Mouse (Mus musculus): Measurements from ENCODE around the gene Cep104. TPM values are rescaled to one million over a fixed set of nuclear protein-coding genes. Genes with fewer than 3 reads are reported as not detected.

Cep104 gene
- polyA plus RNA-seq, 2 experiments = 3.9 to 5.1 TPM

DNA sequence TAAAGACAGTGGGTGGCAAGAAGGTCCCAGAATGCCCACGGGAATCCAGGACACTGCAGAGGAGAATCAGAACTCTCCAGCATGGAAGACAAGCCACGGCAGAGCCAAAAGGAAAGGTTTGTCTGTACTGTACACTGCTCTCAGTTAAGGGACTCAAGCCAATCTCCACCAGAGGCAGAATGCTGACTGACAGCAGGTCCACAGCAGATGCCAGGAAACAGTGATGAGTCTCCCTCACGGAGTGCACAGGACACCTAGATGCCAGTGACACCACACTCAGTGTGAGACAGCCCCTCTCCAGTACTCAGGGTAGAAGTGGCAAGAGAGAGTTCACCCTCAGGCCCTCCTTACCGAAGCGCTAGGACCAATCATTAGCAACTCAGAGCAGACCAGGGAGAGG lies 8.3 kb upstream of the Cep104 start:
- H3K4me3 ChIP-seq (ENCODE audit: insufficient read depth in 1 of 2, low read depth in 2 of 2, low read length in 2 of 2) = no peak overlapping the region
- no peak overlapping the region for H3K9ac ChIP-seq (replicated peaks)
- ATAC-seq (ENCODE audit: insufficient read depth) (no peak), DNase-seq (ENCODE audit: low read depth in 3 of 3, low spot score in 3 of 3) (no peak)
- TF ChIP-seq EP300 (IDR thresholded peaks at IDR 0.05; ENCODE audit: low read depth) = no peak
- no peak for TF ChIP-seq CTCF (IDR thresholded peaks at IDR 0.05; ENCODE audit: low read depth)
- H3K4me1 ChIP-seq (replicated peaks; ENCODE audit: control insufficient read depth in 2 of 2, insufficient read depth in 2 of 2, low read length in 1 of 2) = no peaks in the 10 kb centered on the region
- no peaks in the 10 kb centered on the region for H3K27me3 ChIP-seq (ENCODE audit: control insufficient read depth, insufficient read depth, low read length)
- WGBS (ENCODE audit: insufficient replicate concordance) = 75% methylated on average over 5 of the region's 5 CpGs
- H3K27ac ChIP-seq = no peak overlapping the region
- H3K36me3 ChIP-seq (replicated peaks; ENCODE audit: control insufficient read depth, insufficient read depth, low read depth) = peaks cover 10% of the 10 kb centered on the region
- H3K9me3 ChIP-seq (ENCODE audit: control insufficient read depth, low read length) = no peaks in the 10 kb centered on the region
- H3K4me2 ChIP-seq (ENCODE audit: low read depth) = no peak overlapping the region

DNA sequence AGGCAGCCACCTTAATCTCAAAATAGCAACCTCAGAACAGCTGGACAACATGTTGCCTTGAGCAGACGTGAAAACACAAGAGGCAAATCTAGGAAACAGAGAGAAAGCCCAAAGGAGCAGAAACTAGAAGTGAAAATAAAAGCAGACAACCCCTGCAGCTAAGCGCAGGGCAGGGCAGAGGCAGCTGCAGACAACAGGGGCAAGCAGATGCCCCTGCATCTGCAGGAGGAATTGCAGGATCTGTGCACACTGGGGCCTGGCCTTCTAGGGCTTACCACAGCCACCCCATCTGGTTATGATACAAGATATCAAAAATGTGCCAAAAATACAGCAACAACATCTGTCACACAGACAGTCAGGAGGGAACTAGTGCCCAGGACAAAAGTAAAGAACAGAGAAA lies 7.4 kb upstream of the Cep104 start:
- no peaks in the 10 kb centered on the region for H3K27me3 ChIP-seq (ENCODE audit: control insufficient read depth, insufficient read depth, low read length)
- ATAC-seq (ENCODE audit: insufficient read depth) = no peak
- H3K4me3 ChIP-seq (ENCODE audit: insufficient read depth in 1 of 2, low read depth in 2 of 2, low read length in 2 of 2) = no peak overlapping the region
- no peak overlapping the region for H3K4me2 ChIP-seq (ENCODE audit: low read depth)
- 73% methylated on average over 2 of the region's 2 CpGs for WGBS (ENCODE audit: insufficient replicate concordance)
- DNase-seq (ENCODE audit: low read depth in 3 of 3, low spot score in 3 of 3) = no peak
- H3K9me3 ChIP-seq (ENCODE audit: control insufficient read depth, low read length) = no peaks in the 10 kb centered on the region
- H3K9ac ChIP-seq (replicated peaks) = no peak overlapping the region
- H3K4me1 ChIP-seq (replicated peaks; ENCODE audit: control insufficient read depth in 2 of 2, insufficient read depth in 2 of 2, low read length in 1 of 2) = no peaks in the 10 kb centered on the region
- no peak overlapping the region for H3K27ac ChIP-seq
- TF ChIP-seq CTCF (IDR thresholded peaks at IDR 0.05; ENCODE audit: low read depth) = no peak
- no peak for TF ChIP-seq EP300 (IDR thresholded peaks at IDR 0.05; ENCODE audit: low read depth)
- peaks cover 2% of the 10 kb centered on the region; the same call in 1 of the 2 replicates for H3K36me3 ChIP-seq (replicated peaks; ENCODE audit: control insufficient read depth, insufficient read depth, low read depth)

- DNase-seq (ENCODE audit: low read depth in 3 of 3, low spot score in 3 of 3) = no peak
- no peak for ATAC-seq (ENCODE audit: insufficient read depth)
- H3K27me3 ChIP-seq (ENCODE audit: control insufficient read depth, insufficient read depth, low read length) = no peaks in the 10 kb centered on the region
- no peak overlapping the region for H3K4me2 ChIP-seq (ENCODE audit: low read depth)
- H3K27ac ChIP-seq = no peak overlapping the region
- WGBS (ENCODE audit: insufficient replicate concordance) = 67% methylated on average over 2 of the region's 2 CpGs
- H3K4me1 ChIP-seq (replicated peaks; ENCODE audit: control insufficient read depth in 2 of 2, insufficient read depth in 2 of 2, low read length in 1 of 2) = no peaks in the 10 kb centered on the region; a peak in 1 of 4 replicates
- no peak overlapping the region for H3K4me3 ChIP-seq (ENCODE audit: insufficient read depth in 1 of 2, low read depth in 2 of 2, low read length in 2 of 2)
- H3K9me3 ChIP-seq (ENCODE audit: control insufficient read depth, low read length) = no peaks in the 10 kb centered on the region
- no peak overlapping the region for H3K9ac ChIP-seq (replicated peaks)
- peaks cover 2% of the 10 kb centered on the region; the same call in 1 of the 2 replicates for H3K36me3 ChIP-seq (replicated peaks; ENCODE audit: control insufficient read depth, insufficient read depth, low read depth)
- TF ChIP-seq CTCF (IDR thresholded peaks at IDR 0.05; ENCODE audit: low read depth) (peak; percentile 19; the same call in 1 of the 2 replicates), EP300 (IDR thresholded peaks at IDR 0.05; ENCODE audit: low read depth) (no peak)
These were observed 6.9 kb upstream of the Cep104 start for GRCm38 (mm10) chr4:153968063-153968462.

GRCm38 (mm10) chr4:153975292-153975662 lies 283 bp downstream of the Cep104 start:
- Histone ChIP-seq H3K4me1 (replicated peaks; ENCODE audit: control insufficient read depth in 2 of 2, insufficient read depth in 2 of 2, low read length in 1 of 2) (peaks cover 14 to 17% of the 10 kb centered on the region in 2 experiments), H3K36me3 (replicated peaks; ENCODE audit: control insufficient read depth, insufficient read depth, low read depth) (peaks cover 2% of the 10 kb centered on the region; the same call in 1 of the 2 replicates), H3K27me3 (ENCODE audit: control insufficient read depth, insufficient read depth, low read length) (no peaks in the 10 kb centered on the region), H3K4me3 (ENCODE audit: insufficient read depth in 1 of 2, low read depth in 2 of 2, low read length in 2 of 2) (peak overlapping the region; percentile 84 to 97), H3K27ac (peak overlapping the region; percentile 37), H3K9ac (replicated peaks) (peak overlapping the region; percentile 89), H3K4me2 (ENCODE audit: low read depth) (peak overlapping the region; percentile 97), H3K9me3 (ENCODE audit: control insufficient read depth, low read length) (no peaks in the 10 kb centered on the region)
- ATAC-seq (ENCODE audit: insufficient read depth) (peak; percentile 77), DNase-seq (ENCODE audit: low read depth in 3 of 3, low spot score in 3 of 3) (peak in 1 of 3 experiments; percentile 22)
- TF ChIP-seq EP300 (IDR thresholded peaks at IDR 0.05; ENCODE audit: low read depth) (no peak), CTCF (IDR thresholded peaks at IDR 0.05; ENCODE audit: low read depth) (no peak)
- WGBS (ENCODE audit: insufficient replicate concordance) = 1% methylated on average over 33 of the region's 33 CpGs

DNA sequence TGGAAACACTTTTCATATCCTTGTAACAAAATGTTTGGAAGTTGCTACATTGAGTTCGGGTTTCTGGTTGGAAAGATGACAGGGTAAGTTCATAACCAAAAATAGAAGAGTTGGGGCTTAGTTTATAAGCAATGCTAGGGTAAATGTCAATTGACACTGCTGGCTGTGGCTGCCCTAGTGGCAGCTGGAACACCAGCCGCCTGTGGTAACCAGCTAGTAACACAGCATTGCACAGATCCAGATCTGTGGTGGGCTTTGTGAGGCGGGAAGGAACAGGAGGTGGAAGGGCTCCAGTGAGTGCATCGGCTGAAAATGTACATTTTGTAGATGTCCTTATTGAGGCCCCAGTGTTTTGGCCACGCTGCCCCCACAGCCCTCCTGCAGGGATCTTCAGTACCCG lies 774 bp downstream of the Cep104 start:
- no peaks in the 10 kb centered on the region for H3K9me3 ChIP-seq (ENCODE audit: control insufficient read depth, low read length)
- peak overlapping the region; percentile 84 to 97 for H3K4me3 ChIP-seq (ENCODE audit: insufficient read depth in 1 of 2, low read depth in 2 of 2, low read length in 2 of 2)
- H3K36me3 ChIP-seq (replicated peaks; ENCODE audit: control insufficient read depth, insufficient read depth, low read depth) = peaks cover 2% of the 10 kb centered on the region; the same call in 1 of the 2 replicates
- H3K4me1 ChIP-seq (replicated peaks; ENCODE audit: control insufficient read depth in 2 of 2, insufficient read depth in 2 of 2, low read length in 1 of 2) = peaks cover 14 to 17% of the 10 kb centered on the region in 2 experiments
- H3K27ac ChIP-seq = no peak overlapping the region
- peak overlapping the region; percentile 89 for H3K9ac ChIP-seq (replicated peaks)
- peak; percentile 34 for TF ChIP-seq CTCF (IDR thresholded peaks at IDR 0.05; ENCODE audit: low read depth)
- no peak for TF ChIP-seq EP300 (IDR thresholded peaks at IDR 0.05; ENCODE audit: low read depth)
- no peak for DNase-seq (ENCODE audit: low read depth in 3 of 3, low spot score in 3 of 3)
- ATAC-seq (ENCODE audit: insufficient read depth) = no peak
- WGBS (ENCODE audit: insufficient replicate concordance) = 27% methylated on average over 6 of the region's 6 CpGs
- H3K27me3 ChIP-seq (ENCODE audit: control insufficient read depth, insufficient read depth, low read length) = no peaks in the 10 kb centered on the region
- H3K4me2 ChIP-seq (ENCODE audit: low read depth) = peak overlapping the region; percentile 97

Data from liver, embryonic 14.5 days (tissue).